Mouse (Mus musculus) ES-E14 (cell line): ENCODE measurements at regions not wholly inside any gene's neighbourhood (a gene's known extent, or its start where the extent isn't known, plus 50 kb on each side); places are given as distances from the start of the nearest gene placed in this dataset.

Experiments used
- HCFC1 ChIP-seq: IDR thresholded peaks from 2 replicates; pipeline ENCODE4 v1.6.1; 2012; ENCODE audit warnings: low read length, inconsistent platforms, borderline replicate concordance; ENCODE audit not compliant: insufficient read depth
- MAFK ChIP-seq: IDR thresholded peaks from 2 replicates; pipeline ENCODE4 v1.6.1; 2014; ENCODE audit warnings: mild to moderate bottlenecking, low read depth, low read length, inconsistent platforms; ENCODE audit not compliant: insufficient read depth
- ZNF384 ChIP-seq: IDR thresholded peaks from 2 replicates; pipeline ENCODE4 v1.6.1; 2012; ENCODE audit warnings: low read depth, low read length, inconsistent platforms

DNA sequence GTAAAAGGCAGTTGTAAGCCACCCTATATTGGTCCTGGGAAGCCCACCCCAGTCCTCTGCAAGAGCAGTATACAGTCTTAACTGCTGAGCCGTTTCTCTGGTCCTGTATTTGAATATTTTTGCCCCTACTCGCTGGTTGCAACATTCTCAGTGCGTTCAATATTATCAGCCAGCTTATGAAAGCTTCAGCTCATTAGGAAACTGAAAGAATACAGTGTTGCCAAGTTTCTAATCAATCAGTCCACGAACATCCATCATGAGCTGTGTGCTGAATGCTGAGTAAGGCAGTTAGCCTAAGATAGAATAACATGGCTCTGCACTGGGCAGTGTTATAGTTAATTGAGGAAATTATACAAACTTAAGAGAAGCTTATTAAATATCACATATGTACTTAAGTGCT is 148.7 kb downstream of the Tmem26 start:
- TF ChIP-seq HCFC1 (no peak), ZNF384 (no peak), MAFK (no peak)
